Mouse (Mus musculus) layer of hippocampus, adult 2 months (tissue): ENCODE measurements around the gene Ccdc137. TPM values are rescaled to one million over a fixed set of nuclear protein-coding genes. Genes with fewer than 3 reads are reported as not detected.

Source experiments
- DNase-seq, 2 experiments: peaks; one replicate each; pipeline ENCODE4 v3.0.0; 2022; ENCODE audit warnings: low spot score in 2 of 2
- H3K27ac ChIP-seq: fragments of 200-600 bp; 2 replicates; pipeline ENCODE4 v1.8.1; 2022
- H3K4me3 ChIP-seq: fragments of 200-600 bp; 2 replicates; pipeline ENCODE4 v1.8.1; 2022; ENCODE audit warnings: mild to moderate bottlenecking
- CTCF ChIP-seq: fragments of 200-600 bp; conservative IDR thresholded peaks from 2 replicates; pipeline ENCODE4 v1.8.1; 2022; ENCODE audit warnings: antibody characterized with exemption, mild to moderate bottlenecking, moderate library complexity
- total RNA-seq, 2 experiments: library from RNA; stranded (reverse); gene quantifications; 2 replicates each; pipeline ENCODE4 v1.2.3; 2021

The Ccdc137 gene
- total RNA-seq, 2 experiments from 2014 or later = 20.0 to 32.3 TPM

GRCm38 (mm10) chr11:120510375-120511030 is 52.6 kb downstream of the Ccdc137 start:
- Histone ChIP-seq H3K4me3 (peak overlapping the region; percentile 17; the same call in 1 of the 2 replicates), H3K27ac (no peak overlapping the region)
- TF ChIP-seq CTCF = no peak
- DNase-seq = no peak

GRCm38 (mm10) chr11:120512790-120513453 is 55.0 kb downstream of the Ccdc137 start:
- no peak for DNase-seq
- Histone ChIP-seq H3K27ac (no peak overlapping the region), H3K4me3 (no peak overlapping the region)
- TF ChIP-seq CTCF = no peak

Other genes starting within 250 kb of the Ccdc137 start
- gene Bahcc1, start 225.2 kb upstream of the Ccdc137 start, total RNA-seq = 10 to 100 TPM; 19.9 to 20.7 TPM
- gene Actg1, start 109.6 kb upstream of the Ccdc137 start, total RNA-seq = 1,000 to 10,000 TPM; 1,285 to 1,295 TPM
- gene Fscn2, start 96.6 kb upstream of the Ccdc137 start, total RNA-seq = 1 to 10 TPM in 1 of 2 experiments, under 1 TPM in 1; 0.69 to 1.1 TPM
- gene Faap100, start 79.4 kb upstream of the Ccdc137 start, total RNA-seq = 10 to 100 TPM; 17.7 to 19.5 TPM
- gene Nploc4, start 20.4 kb upstream of the Ccdc137 start, total RNA-seq = 10 to 100 TPM; 64.1 to 70.1 TPM
- under 1 TPM in 1 of 2 experiments, not detected in 1; 0.20 TPM for gene Tspan10, start 15.5 kb upstream of the Ccdc137 start, total RNA-seq
- gene Pde6g, start 4.6 kb upstream of the Ccdc137 start, total RNA-seq = under 1 TPM in 1 of 2 experiments, not detected in 1; 0.44 TPM
- 10 to 100 TPM; 17.7 to 19.0 TPM for gene Oxld1, start within 50 bp of the Ccdc137 start, total RNA-seq
- gene Arl16, start 9.5 kb downstream of the Ccdc137 start, total RNA-seq = 10 to 100 TPM; 52.0 to 54.8 TPM
- 10 to 100 TPM; 63.2 to 68.1 TPM for gene Mrpl12, start 26.5 kb downstream of the Ccdc137 start, total RNA-seq
- gene Slc25a10, start 33.7 kb downstream of the Ccdc137 start, total RNA-seq = 10 to 100 TPM; 19.8 to 22.3 TPM
- gene Gcgr, start 72.6 kb downstream of the Ccdc137 start, total RNA-seq = not detected
- gene Mcrip1, start 91.6 kb downstream of the Ccdc137 start, total RNA-seq = 10 to 100 TPM; 65.2 to 67.6 TPM
- gene Ppp1r27, start 93.0 kb downstream of the Ccdc137 start, total RNA-seq = not detected
- 100 to 1,000 TPM; 106 to 118 TPM for gene P4hb, start 115.1 kb downstream of the Ccdc137 start, total RNA-seq
- gene Arhgdia, start 123.5 kb downstream of the Ccdc137 start, total RNA-seq = 100 to 1,000 TPM; 270 to 277 TPM
- gene Alyref, start 140.2 kb downstream of the Ccdc137 start, total RNA-seq = 10 to 100 TPM; 58.0 to 66.8 TPM
- 10 to 100 TPM; 87.1 to 89.6 TPM for gene Anapc11, start 140.3 kb downstream of the Ccdc137 start, total RNA-seq
- gene Npb, start 150.4 kb downstream of the Ccdc137 start, total RNA-seq = 1 to 10 TPM; 1.3 to 1.7 TPM
- 100 to 1,000 TPM; 128 to 142 TPM for gene Pcyt2, start 159.8 kb downstream of the Ccdc137 start, total RNA-seq
- 10 to 100 TPM; 42.9 to 46.4 TPM for gene Sirt7, start 167.1 kb downstream of the Ccdc137 start, total RNA-seq
- gene Mafg, start 175.5 kb downstream of the Ccdc137 start, total RNA-seq = 10 to 100 TPM; 71.6 to 80.3 TPM
- 1 to 10 TPM; 1.3 to 1.8 TPM for gene Pycr1, start 185.7 kb downstream of the Ccdc137 start, total RNA-seq
- gene Myadml2, start 190.0 kb downstream of the Ccdc137 start, total RNA-seq = 1 to 10 TPM; 3.9 to 8.7 TPM
- 1 to 10 TPM; 4.7 to 5.4 TPM for gene Notum, start 203.1 kb downstream of the Ccdc137 start, total RNA-seq
- gene Aspscr1, start 214.9 kb downstream of the Ccdc137 start, total RNA-seq = 10 to 100 TPM; 50.7 to 53.2 TPM